Mouse (Mus musculus) urinary bladder, adult 2 months (tissue): ENCODE data around the gene Arxes1. TPM values are rescaled to one million over a fixed set of nuclear protein-coding genes. Genes with fewer than 3 reads are reported as not detected.
"Not testable (repeated sequence)": the region's sequence is repeated elsewhere in the genome, so short reads cannot be mapped to it uniquely, and the experiment has no call there.

Source experiments
- DNase-seq: peaks from one replicate; pipeline ENCODE4 v3.0.0; 2022; ENCODE audit warnings: low spot score
- polyA plus RNA-seq: library from polyadenylated mRNA; depleted of rRNA; stranded (reverse); fragments of >200 nt; gene quantifications from 2 replicates; pipeline ENCODE4 v1.2.3, GENCODE M21; 2012; rRNA removed

Gene Arxes1
- polyA plus RNA-seq: 0.99 and 1.3 TPM in 2 replicates

DNA sequence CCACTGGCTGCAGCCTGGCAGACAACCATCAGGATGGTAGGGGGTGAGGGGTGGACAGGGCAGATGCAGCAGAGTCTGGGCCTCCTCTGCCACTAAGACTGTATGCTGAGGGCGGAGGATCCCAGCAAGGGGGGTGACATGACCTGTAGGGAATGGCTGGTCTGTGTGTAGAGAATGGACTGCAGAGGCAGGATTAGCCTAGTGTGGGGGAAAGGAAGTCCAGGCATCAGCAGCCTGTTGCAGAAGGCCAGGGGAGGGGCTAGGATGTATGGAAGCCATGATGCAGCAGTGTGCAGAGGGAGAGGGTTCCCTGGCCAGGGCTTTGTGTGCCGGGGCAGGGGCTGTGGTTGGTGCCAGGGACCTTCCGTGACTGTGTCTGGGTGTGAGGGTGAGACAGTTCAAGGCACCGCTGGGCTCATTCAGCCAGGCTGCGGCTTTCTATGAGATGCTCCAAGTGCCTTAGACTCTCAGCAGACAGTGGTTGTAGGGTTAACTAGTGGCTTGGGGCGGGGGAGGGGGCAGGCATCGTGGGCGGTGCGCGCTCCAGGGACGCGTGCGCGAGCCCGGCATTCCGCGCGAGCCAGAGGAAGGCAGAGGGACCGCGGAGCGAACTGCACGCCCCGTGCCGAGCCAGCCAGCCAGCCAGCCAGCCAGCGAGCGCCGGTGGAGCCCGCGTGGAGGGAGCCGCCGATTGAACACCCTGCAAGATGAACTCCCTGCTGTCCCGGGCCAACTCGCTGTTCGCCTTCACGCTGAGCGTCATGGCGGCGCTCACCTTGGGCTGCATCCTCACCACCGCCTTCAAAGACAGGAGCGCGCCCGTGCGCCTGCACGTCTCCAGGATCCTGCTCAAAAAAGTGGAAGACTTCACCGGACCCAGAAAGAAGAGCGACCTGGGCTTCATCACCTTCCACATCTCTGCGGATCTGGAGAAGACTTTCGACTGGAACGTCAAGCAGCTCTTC, at the start of gene Arxes1:
Gene Arxes1, plus strand, starts transcription at position 569 of the 965 bp plus-strand sequence.
- DNase-seq: not testable (repeated sequence)

GRCm38 (mm10) chrX:135984539-135985260, 48.5 kb upstream of the Arxes1 start:
- no peak for DNase-seq

DNA sequence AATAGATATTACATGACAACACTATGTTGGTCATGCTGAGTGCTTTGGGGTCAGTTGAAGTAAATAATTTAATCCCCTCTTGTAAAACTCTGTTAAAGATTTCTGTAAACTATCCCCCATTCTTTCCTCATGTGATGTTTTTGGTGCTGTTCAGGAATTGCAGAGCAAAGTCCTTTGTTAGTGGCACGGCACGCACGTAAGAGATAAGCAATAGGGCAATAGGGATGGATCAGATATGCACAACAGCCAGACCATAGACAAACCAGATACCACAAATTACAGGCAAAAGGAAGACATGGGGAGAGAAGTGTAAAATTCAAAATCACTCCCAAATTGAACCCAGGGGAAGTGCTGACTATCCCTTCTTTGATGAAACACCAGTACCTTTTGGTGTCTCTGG, 46.9 kb upstream of the Arxes1 start:
- DNase-seq: no peak

GRCm38 (mm10) chrX:135990661-135991060, 42.5 kb upstream of the Arxes1 start:
- DNase-seq: no peak

- not testable (repeated sequence) for DNase-seq
Measured at GRCm38 (mm10) chrX:135993192-135993594, 40.0 kb upstream of the Arxes1 start.

DNA sequence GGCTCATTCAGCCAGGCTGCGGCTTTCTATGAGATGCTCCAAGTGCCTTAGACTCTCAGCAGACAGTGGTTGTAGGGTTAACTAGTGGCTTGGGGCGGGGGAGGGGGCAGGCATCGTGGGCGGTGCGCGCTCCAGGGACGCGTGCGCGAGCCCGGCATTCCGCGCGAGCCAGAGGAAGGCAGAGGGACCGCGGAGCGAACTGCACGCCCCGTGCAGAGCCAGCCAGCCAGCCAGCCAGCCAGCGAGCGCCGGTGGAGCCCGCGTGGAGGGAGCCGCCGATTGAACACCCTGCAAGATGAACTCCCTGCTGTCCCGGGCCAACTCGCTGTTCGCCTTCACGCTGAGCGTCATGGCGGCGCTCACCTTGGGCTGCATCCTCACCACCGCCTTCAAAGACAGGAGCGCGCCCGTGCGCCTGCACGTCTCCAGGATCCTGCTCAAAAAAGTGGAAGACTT, 39.5 kb upstream of the Arxes1 start, which contains the start of gene Arxes2:
Gene Arxes2, plus strand, starts transcription at position 161 of the 456 bp plus-strand sequence.
- DNase-seq: not testable (repeated sequence)

- no peak for DNase-seq
Measured at GRCm38 (mm10) chrX:136007199-136007843, 25.8 kb upstream of the Arxes1 start.

DNA sequence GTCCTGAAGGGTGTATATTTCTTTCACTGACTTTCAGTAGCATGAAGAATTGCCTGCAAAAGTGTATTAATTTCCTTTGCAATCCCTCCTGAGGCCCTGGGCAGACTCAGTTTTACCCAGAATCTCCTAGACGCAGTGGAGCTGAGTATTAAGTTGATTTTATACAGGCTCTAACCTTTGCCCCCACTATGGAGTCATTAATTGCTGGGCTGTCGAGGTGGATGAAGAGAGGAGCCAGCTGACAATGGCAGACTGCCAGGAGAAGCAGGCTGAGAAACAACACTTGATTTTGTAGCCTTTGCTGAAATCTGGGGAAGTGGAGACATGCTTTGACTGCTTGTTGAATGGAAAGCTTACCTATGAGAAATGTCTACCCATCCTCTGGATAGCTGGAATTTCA, 18.8 kb upstream of the Arxes1 start:
- DNase-seq: no peak

GRCm38 (mm10) chrX:136030331-136030730, 2.8 kb upstream of the Arxes1 start:
- DNase-seq: no peak

GRCm38 (mm10) chrX:136043726-136044125, 10.6 kb downstream of the Arxes1 start:
- no peak for DNase-seq

- no peak for DNase-seq
Measured at GRCm38 (mm10) chrX:136047528-136047927, 14.4 kb downstream of the Arxes1 start.

DNA sequence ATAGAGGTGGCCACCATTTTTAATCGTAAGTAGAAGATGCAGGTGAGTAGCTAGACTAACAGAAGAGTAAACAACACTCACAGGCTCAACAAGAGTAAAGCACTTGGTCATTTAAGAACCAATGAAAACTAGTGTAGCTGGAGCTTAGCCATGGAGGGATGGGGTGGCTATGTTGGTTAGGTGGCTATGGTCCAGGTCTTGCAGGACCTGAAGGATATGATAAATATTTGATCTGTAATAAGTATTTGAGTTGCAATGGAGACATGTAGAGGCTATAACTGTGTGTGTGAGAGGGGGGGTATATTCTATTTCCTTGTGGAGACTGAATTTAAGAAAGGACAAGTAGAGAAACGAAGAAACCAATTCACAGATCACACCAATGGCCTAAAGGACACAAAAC, 18.1 kb downstream of the Arxes1 start:
- no peak for DNase-seq

DNA sequence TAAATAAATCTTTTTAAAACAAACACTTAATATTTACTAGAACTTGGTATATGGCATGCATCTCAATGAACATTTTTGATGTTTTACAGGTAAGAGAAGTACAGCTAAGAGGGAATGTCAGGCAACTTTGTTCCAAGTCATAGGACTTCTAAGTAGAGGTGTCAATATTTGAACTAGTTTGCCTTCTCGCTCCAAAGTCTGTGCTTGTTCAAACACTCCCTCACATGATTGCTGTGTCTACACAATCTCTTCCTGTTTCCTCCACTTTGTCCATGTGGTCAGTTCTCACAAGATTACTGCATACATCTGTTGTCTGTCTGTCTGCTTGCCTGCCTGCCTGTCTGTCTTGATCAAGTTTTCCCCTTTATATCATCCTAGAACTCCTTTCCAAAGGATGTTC, 27.5 kb downstream of the Arxes1 start:
- no peak for DNase-seq

GRCm38 (mm10) chrX:136067201-136067991, 34.2 kb downstream of the Arxes1 start:
- not testable (repeated sequence) for DNase-seq

GRCm38 (mm10) chrX:136068020-136068419, 34.9 kb downstream of the Arxes1 start, which contains the start of gene Bex2:
Gene Bex2 (minus strand): TSS chrX:136068236.
- not testable (repeated sequence) for DNase-seq

Other genes starting within 250 kb of the Arxes1 start
- 13.4 and 14.1 TPM in 2 replicates for gene Bhlhb9, start 235.8 kb upstream of the Arxes1 start, polyA plus RNA-seq
- 6.3 and 7.6 TPM in 2 replicates for gene Gprasp2, start 194.3 kb upstream of the Arxes1 start, polyA plus RNA-seq
- 6.0 and 10.1 TPM in 2 replicates for gene Arxes2, start 39.5 kb upstream of the Arxes1 start, polyA plus RNA-seq
- 1.2 and 1.4 TPM in 2 replicates for gene Bex2, start 34.9 kb downstream of the Arxes1 start, polyA plus RNA-seq
- gene Nxf3, start 51.9 kb downstream of the Arxes1 start, polyA plus RNA-seq: 0.04 and 0.08 TPM in 2 replicates
- gene Bex4, start 105.6 kb downstream of the Arxes1 start, polyA plus RNA-seq: 4.7 and 6.3 TPM in 2 replicates
- 70.1 and 78.1 TPM in 2 replicates for gene Tceal8, start 139.0 kb downstream of the Arxes1 start, polyA plus RNA-seq
- 4.2 and 4.3 TPM in 2 replicates for gene Tceal5, start 170.5 kb downstream of the Arxes1 start, polyA plus RNA-seq
- not detected in 2 replicates for gene Tceal7, start 181.4 kb downstream of the Arxes1 start, polyA plus RNA-seq
- 1.8 and 2.8 TPM in 2 replicates for gene Bex1, start 182.1 kb downstream of the Arxes1 start, polyA plus RNA-seq
- gene Tceal9, start 211.7 kb downstream of the Arxes1 start, polyA plus RNA-seq: 165 TPM in 2 replicates
- gene Bex3, start 236.9 kb downstream of the Arxes1 start, polyA plus RNA-seq: 90.1 and 103 TPM in 2 replicates